Mouse (Mus musculus) liver, embryonic 14.5 days (tissue): Measurements from ENCODE around the gene Carmil2. TPM values are rescaled to one million over a fixed set of nuclear protein-coding genes. Genes with fewer than 3 reads are reported as not detected.

Source experiments
- ATAC-seq: fragments of 200-750 bp; cut with Nextera tagmentation; 2 replicates; pipeline ENCODE4 v1.8.0; 2017; ENCODE audit warnings: moderate number of reproducible peaks, mild to moderate bottlenecking, moderate library complexity; ENCODE audit not compliant: insufficient read depth
- DNase-seq, 3 experiments: peaks; one replicate each; pipeline ENCODE4 v3.0.0-alpha.2; 2012 to 2013; ENCODE audit warnings: low read depth in 3 of 3, low spot score in 3 of 3
- H3K27ac ChIP-seq: fragments of 300-500 bp; sonication (generic); 2 replicates; pipeline ENCODE4 v1.5.1; 2014; ENCODE audit warnings: moderate library complexity, mild to moderate bottlenecking, control low read depth, inconsistent platforms
- H3K27me3 ChIP-seq: fragments of 300-500 bp; sonication (generic); 2 replicates; pipeline ENCODE4 v1.6.1; 2014; ENCODE audit warnings: mild to moderate bottlenecking, low read length, moderate library complexity; ENCODE audit not compliant: control insufficient read depth, insufficient read depth
- H3K36me3 ChIP-seq: fragments of 300-500 bp; sonication (generic); replicated peaks from 2 replicates; pipeline ENCODE4 v1.6.1; 2014; ENCODE audit warnings: low read depth; ENCODE audit not compliant: control insufficient read depth, insufficient read depth
- H3K4me1 ChIP-seq, 2 experiments: fragments of 200-500 bp in 1 of 2; fragments of 300-500 bp in 1 of 2; sonication (generic) in 1 of 2; replicated peaks; 2 replicates each; pipeline ENCODE4 v1.6.1; 2012 to 2014; ENCODE audit warnings: antibody characterized with exemption in 1 of 2, inconsistent platforms in 1 of 2, low read length in 1 of 2; ENCODE audit not compliant: control insufficient read depth in 2 of 2, insufficient read depth in 2 of 2
- H3K4me2 ChIP-seq: fragments of 300-500 bp; sonication (generic); 2 replicates; pipeline ENCODE4 v1.6.1; 2014; ENCODE audit warnings: low read depth, mild to moderate bottlenecking, control low read depth, moderate library complexity
- H3K4me3 ChIP-seq, 2 experiments: fragments of 200-500 bp in 1 of 2; fragments of 300-500 bp in 1 of 2; sonication (generic) in 1 of 2; 2 replicates each; pipeline ENCODE4 v1.5.1; 2012 to 2014; ENCODE audit warnings: low read depth in 2 of 2, low read length in 2 of 2, mild to moderate bottlenecking in 2 of 2, control low read depth in 1 of 2, inconsistent platforms in 1 of 2, moderate library complexity in 1 of 2; ENCODE audit not compliant: insufficient read depth in 1 of 2
- H3K9ac ChIP-seq: fragments of 300-500 bp; sonication (generic); replicated peaks from 2 replicates; pipeline ENCODE4 v1.6.1; 2014; ENCODE audit warnings: mild to moderate bottlenecking, control low read depth, moderate library complexity
- H3K9me3 ChIP-seq: fragments of 300-500 bp; sonication (generic); 2 replicates; pipeline ENCODE4 v1.6.1; 2016; ENCODE audit warnings: low read length, mixed read lengths; ENCODE audit not compliant: control insufficient read depth
- CTCF ChIP-seq: IDR thresholded peaks from 2 replicates; pipeline ENCODE4 v1.5.1; 2016; ENCODE audit warnings: antibody characterized with exemption, low read depth, control low read depth
- EP300 ChIP-seq: IDR thresholded peaks from 2 replicates; pipeline ENCODE4 v1.6.1; 2016; ENCODE audit warnings: antibody characterized with exemption, low read depth
- WGBS: fragments of 180-500 bp; shearing (Covaris S2); extraction: QIAGEN DNeasy Blood & Tissue Kit; methylation state at CpG from one replicate; pipeline ENCODE4 v1.1.7; 2014; ENCODE audit not compliant: insufficient replicate concordance; 5-methylcytosine and 5-hydroxymethylcytosine counted together
- polyA plus RNA-seq, 2 experiments: library from polyadenylated mRNA; depleted of rRNA in 1 of 2; stranded (reverse) in 1 of 2; unstranded in 1 of 2; fragments of >200 nt; fragmentation: Nextera tagmentation in 1 of 2; extraction: Ambion mirVana in 1 of 2; gene quantifications; 2 replicates each; pipeline versions ENCODE4 v1.2.1 to v1.2.3; 2012 to 2014

Gene Carmil2
- polyA plus RNA-seq, 2 experiments, result 0.24 to 1.3 TPM

DNA sequence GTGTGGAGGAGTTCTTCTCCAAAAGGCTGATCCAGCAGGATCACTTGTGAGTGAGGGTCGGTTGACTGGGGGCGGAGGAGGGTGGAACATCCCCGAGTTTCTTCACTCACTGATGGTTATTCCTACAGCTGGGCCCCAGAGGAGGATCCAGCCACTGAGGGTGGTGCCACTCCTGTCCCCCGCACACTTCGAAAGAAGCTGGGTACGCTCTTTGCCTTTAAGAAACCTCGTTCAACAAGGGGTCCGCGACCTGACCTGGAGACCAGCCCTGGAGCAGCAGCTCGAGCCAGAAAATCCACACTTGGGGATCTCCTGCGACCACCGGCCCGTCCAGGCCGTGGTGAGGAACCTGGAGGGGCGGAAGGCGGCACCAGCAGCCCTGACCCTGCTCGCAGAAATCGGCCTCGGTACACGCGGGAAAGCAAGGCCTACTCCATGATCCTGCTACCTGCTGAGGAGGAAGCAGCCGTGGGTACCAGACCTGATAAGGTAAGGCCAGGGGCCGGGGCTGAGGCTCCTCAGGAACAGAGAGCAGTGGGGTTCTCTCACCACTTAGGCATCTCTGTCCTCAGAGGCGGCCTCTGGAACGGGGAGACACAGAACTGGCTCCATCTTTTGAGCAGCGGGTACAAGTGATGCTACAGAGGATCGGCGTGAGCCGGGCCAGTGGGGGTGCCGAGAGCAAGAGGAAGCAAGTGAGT is 9.2 kb downstream of the Carmil2 start:
- H3K27me3 ChIP-seq, result no peaks in the 10 kb centered on the region
- H3K9me3 ChIP-seq, result no peaks in the 10 kb centered on the region
- no peak for ATAC-seq
- DNase-seq, result no peak
- 79% methylated on average over 30 of the region's 30 CpGs for WGBS
- no peaks in the 10 kb centered on the region; the same call in 1 of the 2 replicates for H3K36me3 ChIP-seq
- H3K9ac ChIP-seq, result no peak overlapping the region
- H3K4me3 ChIP-seq, result no peak overlapping the region
- H3K4me2 ChIP-seq, result no peak overlapping the region
- H3K27ac ChIP-seq, result no peak overlapping the region
- H3K4me1 ChIP-seq, result peaks cover 0 to 9% of the 10 kb centered on the region in 2 experiments; a peak in 3 of 4 replicates
- TF ChIP-seq EP300 (no peak), CTCF (no peak)

DNA sequence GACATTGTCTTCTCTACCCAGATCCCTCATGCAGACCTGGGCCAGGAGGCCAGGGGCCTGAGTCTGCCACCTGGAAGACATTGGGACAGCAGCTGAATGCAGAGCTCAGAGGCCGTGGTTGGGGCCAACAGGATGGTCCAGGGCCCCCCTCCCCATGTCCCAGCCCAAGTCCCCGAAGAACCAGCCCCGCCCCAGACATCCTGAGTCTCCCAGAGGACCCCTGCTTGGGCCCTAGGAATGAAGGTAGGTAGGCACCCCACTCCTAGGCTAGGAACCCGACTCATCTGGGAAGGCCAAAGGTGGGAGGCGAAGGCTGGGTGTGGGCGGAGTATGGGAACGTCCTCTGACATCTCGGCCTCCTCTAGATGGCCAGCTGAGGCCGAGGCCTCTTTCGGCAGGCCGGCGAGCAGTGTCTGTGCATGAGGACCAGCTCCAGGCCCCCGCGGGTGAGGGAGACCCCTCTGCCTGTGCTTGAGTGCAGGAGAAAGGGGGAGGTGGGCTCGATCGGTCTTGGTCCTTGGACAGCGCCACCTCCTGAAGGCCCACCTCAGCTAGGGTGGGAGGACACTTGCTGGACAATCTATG is 11.2 kb downstream of the Carmil2 start:
- Histone ChIP-seq H3K4me3 (no peak overlapping the region), H3K9me3 (no peaks in the 10 kb centered on the region), H3K27ac (no peak overlapping the region), H3K36me3 (no peaks in the 10 kb centered on the region; the same call in 1 of the 2 replicates), H3K27me3 (no peaks in the 10 kb centered on the region), H3K9ac (no peak overlapping the region), H3K4me1 (peaks cover 2 to 14% of the 10 kb centered on the region in 2 experiments), H3K4me2 (no peak overlapping the region)
- ATAC-seq, result no peak
- TF ChIP-seq CTCF (no peak), EP300 (no peak)
- no peak for DNase-seq
- 85% methylated on average over 17 of the region's 17 CpGs for WGBS

DNA sequence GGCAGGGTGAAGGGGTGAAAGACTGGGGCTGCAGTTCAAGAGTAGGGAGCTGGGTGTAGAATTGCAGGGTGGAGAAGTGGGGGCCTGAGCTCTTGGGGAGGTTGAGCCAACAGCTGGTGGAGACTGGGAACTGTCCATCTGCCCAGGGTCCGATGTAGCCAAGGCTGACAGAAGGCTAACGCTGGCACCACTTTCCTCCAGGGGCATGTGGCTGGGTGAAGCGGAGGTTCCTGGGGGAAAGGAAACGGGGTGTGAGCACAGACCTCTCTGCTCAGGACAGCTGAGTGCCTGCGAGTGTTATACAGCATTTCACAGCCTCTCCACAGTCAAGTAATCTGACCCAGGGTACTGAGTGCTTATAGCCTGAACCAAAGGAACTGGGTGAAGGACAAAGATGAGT is 12.7 kb downstream of the Carmil2 start:
- no peaks in the 10 kb centered on the region for H3K9me3 ChIP-seq
- H3K4me3 ChIP-seq, result no peak overlapping the region
- 79% methylated on average over 5 of the region's 5 CpGs for WGBS
- no peak for TF ChIP-seq CTCF
- H3K36me3 ChIP-seq, result no peaks in the 10 kb centered on the region; the same call in 1 of the 2 replicates
- peaks cover 2 to 14% of the 10 kb centered on the region in 2 experiments for H3K4me1 ChIP-seq
- no peak overlapping the region for H3K27ac ChIP-seq
- H3K27me3 ChIP-seq, result no peaks in the 10 kb centered on the region
- H3K4me2 ChIP-seq, result no peak overlapping the region
- no peak overlapping the region for H3K9ac ChIP-seq
- no peak for DNase-seq
- ATAC-seq, result no peak

DNA sequence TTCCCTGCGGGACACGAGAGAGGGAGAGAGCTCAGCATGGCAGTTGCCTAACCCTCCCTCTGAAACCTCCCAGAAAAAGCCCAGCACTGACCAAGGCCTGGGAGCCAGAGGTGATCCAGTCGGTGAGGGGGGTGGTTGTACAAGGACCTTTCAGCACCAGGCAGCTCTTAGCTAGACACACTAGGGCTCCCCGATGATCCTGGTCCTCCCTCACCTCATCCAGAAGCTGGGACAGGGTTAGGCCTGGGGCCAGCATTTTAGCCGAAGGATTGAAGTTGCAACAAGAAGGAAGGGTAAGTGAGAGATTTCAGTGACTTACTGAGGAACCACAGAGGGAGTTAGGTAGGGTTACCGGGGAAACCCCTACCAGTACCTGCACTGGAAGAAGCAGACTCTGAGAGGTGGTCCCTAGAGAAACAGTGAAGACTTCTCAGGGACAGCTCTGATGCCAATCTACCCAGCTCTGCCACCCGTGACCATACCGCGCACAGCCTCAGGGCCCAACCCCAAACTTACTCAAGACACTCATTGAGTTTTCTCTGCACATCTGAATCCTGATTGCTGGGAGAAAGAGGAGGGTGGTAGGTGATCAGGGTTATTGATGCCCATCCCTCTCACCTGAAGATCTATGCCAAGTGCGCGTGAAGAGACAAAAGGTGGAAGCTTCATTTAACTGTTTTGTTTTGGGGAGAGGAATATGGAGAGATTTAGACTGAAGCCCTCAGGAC is 13.6 kb downstream of the Carmil2 start:
- no peak for DNase-seq
- peak overlapping the region; percentile 68 for H3K9ac ChIP-seq
- H3K4me1 ChIP-seq, result peaks cover 2 to 11% of the 10 kb centered on the region in 2 experiments; a peak in 3 of 4 replicates
- no peaks in the 10 kb centered on the region; the same call in 1 of the 2 replicates for H3K36me3 ChIP-seq
- no peak for ATAC-seq
- H3K9me3 ChIP-seq, result no peaks in the 10 kb centered on the region
- peak overlapping the region; percentile 97 for H3K4me2 ChIP-seq
- H3K4me3 ChIP-seq, result peak overlapping the region; percentile 77 to 95
- no peaks in the 10 kb centered on the region for H3K27me3 ChIP-seq
- 83% methylated on average over 11 of the region's 11 CpGs for WGBS
- TF ChIP-seq EP300 (no peak), CTCF (no peak)
- no peak overlapping the region for H3K27ac ChIP-seq

DNA sequence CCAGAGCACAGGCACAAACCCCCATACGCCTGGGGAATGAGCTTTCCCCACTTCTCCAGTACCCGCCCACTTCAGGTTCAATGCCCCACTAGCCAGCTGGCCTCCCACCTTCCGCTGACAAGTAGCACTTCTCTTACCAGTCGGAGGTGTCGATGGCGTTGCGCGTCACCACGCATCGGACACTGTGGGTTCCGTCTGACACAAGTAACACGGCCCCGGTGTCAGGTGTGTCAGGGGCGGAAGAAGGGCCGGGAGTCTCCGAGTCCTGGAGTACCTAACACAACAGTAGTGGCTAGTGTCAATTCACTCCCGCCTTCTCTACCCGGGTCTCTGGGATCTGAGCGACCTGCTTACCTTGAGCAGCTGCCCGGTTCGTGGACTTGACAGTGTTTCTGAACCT is 14.5 kb downstream of the Carmil2 start:
- under 1% methylated on average over 21 of the region's 21 CpGs for WGBS
- Histone ChIP-seq H3K4me3 (peak overlapping the region; percentile 77 to 95), H3K9me3 (no peaks in the 10 kb centered on the region), H3K27me3 (no peaks in the 10 kb centered on the region), H3K4me2 (peak overlapping the region; percentile 97), H3K36me3 (no peaks in the 10 kb centered on the region; the same call in 1 of the 2 replicates), H3K4me1 (peaks cover 2 to 11% of the 10 kb centered on the region in 2 experiments; a peak in 3 of 4 replicates), H3K9ac (peak overlapping the region; percentile 68), H3K27ac (peak overlapping the region; percentile 85)
- peak; percentile 40 for ATAC-seq
- peak; percentile 41 to 59 (median 45) for DNase-seq
- no peak for TF ChIP-seq EP300
- TF ChIP-seq CTCF, result 0 out of 2 replicates have a peak, but pooled peaks have one; percentile 6
